9 mouse cellular contexts compared by ENCODE assay signal in genomic region chr8:85456536-85456935, GRCm38 (mm10). TPM values are rescaled to one million over a fixed set of nuclear protein-coding genes. Genes with fewer than 3 reads are reported as not detected.
DNase-seq lines count a peak whose midpoint lies in the region; ATAC-seq lines count a peak whose summit lies in the region.
"Had no signal": no experiment of that assay in that cellular context is flagged by ENCODE, and none has a peak within 500 bp of the region (broad histone marks: within the 10 kb centered on the region; RNA-seq: fewer than 3 reads in every experiment).

No protein-coding gene starts in this region.

- WGBS in kidney, embryonic 15.5 days = 10% methylated on average over 14 of the region's 14 CpGs
- WGBS in embryonic facial prominence, embryonic 13.5 days = 8% methylated on average over 14 of the region's 14 CpGs
- 12% methylated on average over 14 of the region's 14 CpGs for WGBS in midbrain, embryonic 16.5 days

- H3K36me3 ChIP-seq in kidney, embryonic 15.5 days = no peaks in the 10 kb centered on the region
- no peaks in the 10 kb centered on the region for H3K36me3 ChIP-seq in embryonic facial prominence, embryonic 13.5 days
- H3K36me3 ChIP-seq in midbrain, embryonic 16.5 days (ENCODE audit: control insufficient read depth, insufficient read depth, low read length) = no peaks in the 10 kb centered on the region
- H3K36me3 ChIP-seq: embryonic facial prominence, embryonic 15.5 days had no signal

- H3K4me2 ChIP-seq in kidney, embryonic 15.5 days = no peak overlapping the region
- peak overlapping the region; percentile 12; the same call in 1 of the 2 replicates for H3K4me2 ChIP-seq in embryonic facial prominence, embryonic 13.5 days
- no peak overlapping the region for H3K4me2 ChIP-seq in midbrain, embryonic 16.5 days (ENCODE audit: low read length)
- H3K4me2 ChIP-seq: embryonic facial prominence, embryonic 15.5 days had no signal

- no peak overlapping the region for H3K27ac ChIP-seq in kidney, embryonic 15.5 days
- no peak overlapping the region for H3K27ac ChIP-seq in embryonic facial prominence, embryonic 13.5 days
- H3K27ac ChIP-seq in midbrain, embryonic 16.5 days (ENCODE audit: low read length) = no peak overlapping the region
- H3K27ac ChIP-seq: embryonic facial prominence, embryonic 15.5 days had no signal

- H3K9ac ChIP-seq in kidney, embryonic 15.5 days = no peak overlapping the region
- H3K9ac ChIP-seq in embryonic facial prominence, embryonic 13.5 days = no peak overlapping the region
- no peak overlapping the region for H3K9ac ChIP-seq in midbrain, embryonic 16.5 days (ENCODE audit: low read depth, low read length)
- H3K9ac ChIP-seq: embryonic facial prominence, embryonic 15.5 days had no signal

- H3K27me3 ChIP-seq in kidney, embryonic 15.5 days = no peaks in the 10 kb centered on the region
- no peaks in the 10 kb centered on the region for H3K27me3 ChIP-seq in embryonic facial prominence, embryonic 13.5 days
- H3K27me3 ChIP-seq in midbrain, embryonic 16.5 days (ENCODE audit: control insufficient read depth, insufficient read depth, low read depth, low read length) = no peaks in the 10 kb centered on the region
- H3K27me3 ChIP-seq: embryonic facial prominence, embryonic 15.5 days had no signal

- peak; percentile 29 for DNase-seq in kidney, adult 11 months
- DNase-seq in adrenal gland, postnatal 14 days = peak; percentile 82
- DNase-seq in heart, postnatal 4 days = peak; percentile 76
- DNase-seq in layer of hippocampus, postnatal 36 days = peak; percentile 23 to 29
- DNase-seq in spleen, postnatal 4 days (ENCODE audit: low spot score in 2 of 2) = peak; percentile 40 to 71

- ATAC-seq in kidney, embryonic 15.5 days (replicated peaks; ENCODE audit: low FRiP score) = no peak
- ATAC-seq in embryonic facial prominence, embryonic 13.5 days (ENCODE audit: insufficient number of reproducible peaks, insufficient read depth, low FRiP score, low TSS enrichment, low read depth) = no peak
- ATAC-seq in midbrain, embryonic 16.5 days = peak; percentile 58; the same call in 1 of the 2 replicates

- no peak overlapping the region for H3K4me3 ChIP-seq in kidney, embryonic 15.5 days (replicated peaks)
- no peak overlapping the region for H3K4me3 ChIP-seq in embryonic facial prominence, embryonic 13.5 days
- no peak overlapping the region for H3K4me3 ChIP-seq in midbrain, embryonic 16.5 days (ENCODE audit: low read depth, low read length)
- H3K4me3 ChIP-seq: embryonic facial prominence, embryonic 15.5 days had no signal

- H3K4me1 ChIP-seq in kidney, embryonic 15.5 days = peaks cover 10% of the 10 kb centered on the region
- peaks cover 8% of the 10 kb centered on the region for H3K4me1 ChIP-seq in embryonic facial prominence, embryonic 13.5 days
- H3K4me1 ChIP-seq in midbrain, embryonic 16.5 days (ENCODE audit: control insufficient read depth, insufficient read depth, low read length) = peaks cover 4% of the 10 kb centered on the region; the same call in 1 of the 2 replicates

- H3K9me3 ChIP-seq in kidney, embryonic 15.5 days (replicated peaks) = no peaks in the 10 kb centered on the region
- H3K9me3 ChIP-seq in embryonic facial prominence, embryonic 13.5 days = no peaks in the 10 kb centered on the region
- H3K9me3 ChIP-seq in midbrain, embryonic 16.5 days (replicated peaks; ENCODE audit: control insufficient read depth, low read length, poor library complexity, severe bottlenecking) = no peaks in the 10 kb centered on the region
- H3K9me3 ChIP-seq: embryonic facial prominence, embryonic 15.5 days had no signal

RNA-seq across cellular contexts. Expression of gene 4921524J17Rik, which starts 23.9 kb away (rescaled TPM):
- polyA plus RNA-seq in kidney, embryonic 15.5 days (2015; fragmentation: Nextera tagmentation; extraction: Ambion mirVana) = 42.8 and 46.2 TPM in 2 replicates
- 35.9 and 38.1 TPM in 2 replicates for total RNA-seq in adrenal gland, postnatal 14 days (2021)
- polyA plus RNA-seq in embryonic facial prominence, embryonic 13.5 days (2015; fragmentation: Nextera tagmentation; extraction: Ambion mirVana) = 54.0 and 56.6 TPM in 2 replicates
- 10 to 100 TPM; 17.3 to 22.7 TPM for total RNA-seq in heart, postnatal 4 days (2021)
- 10 to 100 TPM; 16.8 to 17.1 TPM for total RNA-seq in layer of hippocampus, postnatal 36 days (2021)
- polyA plus RNA-seq in midbrain, embryonic 16.5 days (2015; fragmentation: Nextera tagmentation; extraction: Ambion mirVana) = 46.5 and 48.6 TPM in 2 replicates

RNA-seq across cellular contexts. Expression of gene Gpt2, which starts 35.8 kb away (rescaled TPM):
- 21.4 and 21.5 TPM in 2 replicates for polyA plus RNA-seq in kidney, embryonic 15.5 days (2015; fragmentation: Nextera tagmentation; extraction: Ambion mirVana)
- 91.9 and 135 TPM in 2 replicates for total RNA-seq in adrenal gland, postnatal 14 days (2021)
- 36.0 and 40.2 TPM in 2 replicates for polyA plus RNA-seq in embryonic facial prominence, embryonic 13.5 days (2015; fragmentation: Nextera tagmentation; extraction: Ambion mirVana)
- 1 to 10 TPM; 8.5 to 9.2 TPM for total RNA-seq in heart, postnatal 4 days (2021)
- total RNA-seq in layer of hippocampus, postnatal 36 days (2021) = 10 to 100 TPM; 75.5 to 86.1 TPM
- 37.7 and 42.2 TPM in 2 replicates for polyA plus RNA-seq in midbrain, embryonic 16.5 days (2015; fragmentation: Nextera tagmentation; extraction: Ambion mirVana)

Comparison
In these comparisons a context has a peak if more than half of its experiments do, and no peak if none do; other contexts are left out.
1. DNase-seq: peak in every context shown above with its lines; median percentile 82 in adrenal gland, postnatal 14 days; 76 in heart, postnatal 4 days; 56 in spleen, postnatal 4 days; 29 in kidney, adult 11 months; 26 in layer of hippocampus, postnatal 36 days.